Mouse (Mus musculus) kidney, adult 11 months (tissue): ENCODE results near the gene Plcb1.
"Not testable (repeated sequence)": the region's sequence is repeated elsewhere in the genome, so short reads cannot be mapped to it uniquely, and the experiment has no call there.

Source experiments
- DNase-seq: peaks from one replicate; pipeline ENCODE4 v3.0.0; 2022

Gene Plcb1

GRCm38 (mm10) chr2:135328756-135329155 is 542.9 kb downstream of the Plcb1 start:
- no peak for DNase-seq

DNA sequence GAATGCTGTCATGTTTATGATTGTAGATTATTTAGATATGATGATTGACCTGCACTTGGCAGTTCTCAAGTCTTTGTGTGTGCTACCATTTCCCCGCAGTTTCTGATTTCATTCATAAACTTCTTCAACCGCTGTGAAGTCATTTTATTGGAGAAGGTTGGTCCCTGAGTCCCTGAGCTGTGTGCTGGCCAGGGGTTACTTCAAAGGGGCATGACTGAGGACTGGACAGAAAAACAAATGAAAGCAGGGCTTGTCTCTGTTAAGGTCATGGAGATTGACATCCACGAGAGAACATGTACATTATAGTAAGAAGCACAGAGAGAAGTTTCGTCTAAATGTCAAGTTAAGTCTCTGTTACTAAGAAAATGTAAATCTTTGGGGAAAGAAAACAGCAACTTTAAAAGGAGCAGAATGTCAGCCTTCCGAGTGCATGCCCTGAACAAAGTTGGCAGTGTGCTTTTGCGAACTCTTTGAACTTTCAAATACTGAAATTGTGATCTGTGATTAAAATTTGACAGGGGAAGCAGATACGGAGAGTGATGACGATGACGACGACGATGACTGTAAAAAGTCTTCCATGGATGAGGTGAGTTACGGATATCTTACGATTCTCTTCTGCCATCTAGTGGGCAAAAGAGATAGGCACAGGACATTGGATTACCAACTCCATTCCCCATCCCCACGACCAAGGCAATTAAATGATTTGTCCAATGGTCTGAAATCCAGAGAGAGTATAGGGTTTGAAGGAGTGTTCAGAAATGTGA is 544.1 kb downstream of the Plcb1 start:
- DNase-seq = peak; percentile 4

- DNase-seq = no peak
These were observed 546.0 kb downstream of the Plcb1 start for GRCm38 (mm10) chr2:135331868-135332267.

GRCm38 (mm10) chr2:135356311-135356710 is 570.4 kb downstream of the Plcb1 start:
- DNase-seq = no peak

DNA sequence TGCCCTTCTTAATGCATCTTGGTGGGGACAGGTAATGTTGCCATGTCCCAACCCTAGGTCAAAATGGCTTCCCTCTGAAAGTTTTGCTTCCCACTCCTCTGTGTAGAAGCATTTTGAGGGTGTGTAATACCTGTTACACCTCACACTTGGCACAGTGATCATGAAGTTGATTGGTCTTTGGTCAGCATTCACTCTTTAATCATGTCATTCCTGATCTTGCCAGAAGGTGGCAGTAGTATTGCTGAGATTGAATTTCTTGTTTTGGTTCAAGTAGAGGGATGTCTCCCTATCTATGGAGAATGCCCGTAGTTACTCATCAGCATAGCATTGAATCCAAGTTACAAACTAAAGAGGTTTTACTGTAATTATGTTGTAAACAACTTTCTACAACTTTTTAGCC is 575.9 kb downstream of the Plcb1 start:
- DNase-seq = no peak

DNA sequence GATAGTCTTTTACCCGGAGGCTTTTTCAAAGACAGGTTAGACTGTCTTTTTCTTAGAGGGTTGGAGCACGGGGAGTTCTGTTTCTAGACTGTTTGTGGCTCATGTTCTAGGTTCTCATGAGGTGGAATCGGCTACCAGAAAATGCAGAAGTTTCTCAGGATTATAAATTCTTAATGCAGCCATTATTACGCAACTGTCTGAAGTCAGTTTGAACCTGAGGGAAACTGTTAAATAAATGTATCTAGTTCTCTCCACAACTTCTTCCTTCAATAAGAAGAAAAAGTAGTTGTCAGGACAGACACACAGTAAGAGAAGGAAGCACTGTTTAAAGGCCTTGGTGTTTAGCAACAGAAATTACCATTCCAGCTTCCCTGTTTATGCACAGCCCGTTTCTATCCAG is 577.1 kb downstream of the Plcb1 start:
- no peak for DNase-seq

GRCm38 (mm10) chr2:135370259-135370835 is 584.5 kb downstream of the Plcb1 start:
- no peak for DNase-seq

- not testable (repeated sequence) for DNase-seq
These were observed 594.9 kb downstream of the Plcb1 start for GRCm38 (mm10) chr2:135380796-135381195.

DNA sequence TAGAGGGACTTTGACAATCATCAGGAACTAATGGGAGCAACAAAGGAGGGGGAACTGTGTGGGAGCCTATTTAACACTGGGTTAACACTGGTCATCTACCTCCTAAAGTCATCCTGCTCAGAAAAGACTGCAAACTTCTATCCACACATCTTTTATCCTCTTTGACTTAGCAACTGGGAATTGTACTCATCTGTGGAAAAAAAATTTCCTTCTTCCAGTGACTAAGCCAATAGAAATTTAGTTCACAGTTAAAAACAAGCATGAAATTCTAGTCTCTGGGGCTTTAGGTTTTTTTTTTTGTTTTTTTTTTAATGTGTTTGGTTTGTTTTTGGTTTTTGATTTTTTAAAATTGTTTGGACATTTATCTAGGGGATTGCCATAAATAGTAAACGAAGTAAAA is 595.5 kb downstream of the Plcb1 start:
- DNase-seq = no peak

- DNase-seq = no peak
These were observed 602.1 kb downstream of the Plcb1 start for GRCm38 (mm10) chr2:135387990-135388389.

DNA sequence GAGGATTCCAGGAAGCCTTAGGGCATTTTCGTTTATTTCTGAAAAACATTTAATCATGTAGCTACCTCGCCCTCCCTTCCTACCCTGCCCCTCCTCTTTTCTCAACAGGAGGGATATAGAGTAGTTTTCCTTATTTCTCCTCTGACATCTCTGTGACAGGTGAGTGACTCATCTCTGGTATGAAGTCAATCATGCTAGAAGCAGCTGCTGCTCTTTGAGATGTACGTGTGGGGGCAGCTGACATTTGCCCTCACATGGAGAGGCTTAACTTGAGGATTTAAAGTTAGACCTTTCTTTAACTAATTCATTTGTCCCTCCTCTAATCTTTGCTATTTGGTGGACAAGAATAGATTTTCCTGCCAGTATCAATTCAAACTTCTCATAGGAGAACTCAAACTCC is 608.8 kb downstream of the Plcb1 start:
- no peak for DNase-seq

DNA sequence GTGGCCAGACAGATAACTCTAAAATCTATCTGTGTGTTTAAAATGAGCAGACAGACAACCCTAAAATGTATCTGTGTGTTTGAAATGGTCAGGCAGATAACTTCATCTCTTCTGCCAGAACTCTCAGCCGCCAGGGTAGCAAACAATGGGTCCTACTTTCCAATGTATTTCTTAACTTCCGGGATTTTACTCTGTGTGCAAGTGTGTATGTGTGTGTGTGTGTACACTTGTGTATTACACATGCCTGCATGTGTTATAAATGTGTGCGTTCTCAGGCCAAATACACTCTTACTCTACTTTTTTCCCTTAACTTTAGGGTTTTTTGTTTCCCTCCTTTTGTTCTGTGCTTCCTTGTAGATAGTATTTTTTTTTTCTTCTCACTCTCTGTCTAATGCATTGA is 610.5 kb downstream of the Plcb1 start:
- no peak for DNase-seq

- DNase-seq = no peak
These were observed 612.1 kb downstream of the Plcb1 start for GRCm38 (mm10) chr2:135397970-135398369.

DNA sequence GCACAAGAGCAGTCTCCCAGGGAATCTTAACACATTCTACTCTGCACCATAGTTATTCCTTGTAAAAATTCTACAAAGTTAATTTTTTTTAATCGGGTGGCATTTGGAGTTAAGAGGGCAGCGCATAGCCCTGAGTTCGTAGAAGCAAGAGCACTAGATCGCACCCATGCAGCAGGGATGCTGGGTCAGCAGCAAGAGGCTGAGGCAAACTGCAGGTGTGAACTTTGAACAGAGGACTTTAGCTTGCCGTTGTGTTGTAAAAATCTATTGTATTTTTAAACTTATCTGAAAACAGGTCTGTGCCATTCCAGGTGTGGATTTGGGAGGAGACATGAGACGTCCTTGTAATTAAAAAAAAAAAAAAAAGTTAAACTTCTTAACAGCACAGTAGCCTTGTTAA is 613.9 kb downstream of the Plcb1 start:
- peak; percentile 7 for DNase-seq

DNA sequence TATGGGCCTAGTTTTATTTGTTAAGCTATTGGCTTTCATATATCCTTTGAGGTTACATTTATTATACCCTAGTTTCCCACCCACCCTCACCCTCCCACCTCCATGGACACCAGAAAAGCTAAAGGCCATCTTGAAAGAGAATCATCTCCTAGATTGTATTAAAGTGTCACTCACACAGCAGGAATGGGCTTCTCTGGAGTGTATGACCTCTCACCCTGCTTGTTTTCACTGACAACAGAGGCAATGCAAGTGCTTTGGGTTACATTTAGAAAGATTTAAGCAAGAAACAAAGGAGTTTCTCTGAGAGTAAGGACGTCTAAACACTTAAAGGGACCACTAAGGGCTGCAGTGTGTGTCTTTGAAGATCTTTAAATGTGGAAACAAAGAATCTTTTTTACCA is 617.0 kb downstream of the Plcb1 start:
- DNase-seq = no peak

- no peak for DNase-seq
These were observed 617.5 kb downstream of the Plcb1 start for GRCm38 (mm10) chr2:135403344-135403743.

GRCm38 (mm10) chr2:135404095-135404494 is 618.2 kb downstream of the Plcb1 start:
- DNase-seq = no peak

GRCm38 (mm10) chr2:135409418-135410097 is 623.7 kb downstream of the Plcb1 start:
- DNase-seq = no peak

DNA sequence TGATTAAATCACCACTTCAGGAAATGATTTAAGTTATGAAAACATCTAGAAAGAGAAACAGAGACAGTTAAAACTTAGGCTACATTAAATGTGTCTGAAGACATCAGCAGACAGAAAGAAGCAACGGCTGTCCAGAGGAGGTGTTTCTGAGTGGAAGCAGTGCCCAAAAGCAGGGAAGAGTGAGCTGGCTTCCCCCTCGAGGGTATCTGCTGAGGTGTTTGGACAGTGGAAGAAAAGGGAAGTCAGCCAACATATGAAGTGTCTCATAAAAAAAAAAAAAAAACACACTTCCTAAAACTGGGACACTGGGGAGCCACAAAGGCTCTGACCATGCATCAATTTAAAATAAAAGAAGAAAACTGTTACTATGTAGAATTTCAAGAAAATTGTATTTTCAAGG is 625.8 kb downstream of the Plcb1 start:
- DNase-seq = no peak

DNA sequence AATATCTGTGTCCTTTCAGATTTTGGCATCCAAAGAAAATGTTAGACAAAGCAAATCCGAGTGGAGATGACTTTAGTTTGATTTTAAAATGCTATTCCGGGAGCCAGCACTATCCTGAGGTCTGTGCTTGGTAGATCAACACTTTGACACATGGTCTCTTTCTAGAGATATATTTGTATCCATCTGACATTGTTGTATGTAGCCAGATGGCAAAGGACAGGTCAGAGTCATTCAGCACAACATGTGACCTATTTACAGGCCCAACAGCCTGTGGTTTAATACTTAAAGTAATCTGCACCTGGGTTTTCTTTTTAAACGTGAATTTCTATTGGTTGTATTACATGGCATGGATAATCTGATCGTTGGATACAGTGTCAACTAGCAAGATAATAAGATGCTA is 629.3 kb downstream of the Plcb1 start:
- no peak for DNase-seq

DNA sequence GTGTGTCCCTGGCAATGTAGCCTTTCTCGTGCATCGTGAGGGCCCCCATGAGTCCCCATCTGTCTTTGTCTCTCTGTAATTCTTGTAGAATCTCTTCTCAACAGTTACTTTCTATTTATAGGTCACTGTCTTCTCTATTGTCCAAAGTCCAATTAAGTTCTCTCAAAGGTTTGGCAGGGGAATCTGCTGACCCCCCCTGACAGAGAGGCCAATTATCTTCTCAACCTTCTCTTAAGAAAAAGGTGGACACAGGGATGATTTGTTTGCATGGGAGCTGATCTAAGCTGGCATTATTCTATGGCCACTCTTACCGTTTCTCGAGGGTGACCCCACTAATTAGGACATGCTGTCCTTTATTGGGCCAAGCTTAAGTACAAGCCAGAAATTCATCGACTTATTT is 633.4 kb downstream of the Plcb1 start:
- DNase-seq = no peak

- DNase-seq = no peak
These were observed 649.2 kb downstream of the Plcb1 start for GRCm38 (mm10) chr2:135434947-135435515.

GRCm38 (mm10) chr2:135439034-135439433 is 653.2 kb downstream of the Plcb1 start:
- DNase-seq = no peak
